Mouse (Mus musculus): ENCODE measurements around the gene Pkdcc.

- TF ChIP-seq CTCF (IDR thresholded peaks at IDR 0.05; ENCODE audit: control insufficient read depth, insufficient read depth, low read length) (no peak), POLR2A (IDR thresholded peaks at IDR 0.05; ENCODE audit: borderline replicate concordance, control insufficient read depth, low read depth, low read length) (no peak)
Measured at GRCm38 (mm10) chr17:83226395-83226986, 11.4 kb downstream of the Pkdcc start.

Measured in bone marrow, adult 2 months (tissue).